Mouse (Mus musculus): ENCODE measurements around the gene Six4. TPM values are rescaled to one million over a fixed set of nuclear protein-coding genes. Genes with fewer than 3 reads are reported as not detected.

Gene Six4
- polyA plus RNA-seq (2012; rRNA removed) = 0.15 and 0.24 TPM in 2 replicates

GRCm38 (mm10) chr12:73113196-73113595 is at the start of gene Six4:
Gene Six4 (minus strand): TSS chr12:73113456.

GRCm38 (mm10) chr12:73123093-73124041 is 10.1 kb upstream of the Six4 start, which contains the start of gene Mnat1:
Gene Mnat1 (plus strand): TSS chr12:73123717.

GRCm38 (mm10) chr12:73053668-73054241 is 59.5 kb downstream of the Six4 start, which contains the start of gene Six1:
Gene Six1 (minus strand): TSS chr12:73053887.

Other genes with a start within 250 kb of the Six4 start
- not detected in 2 replicates for gene Six6, start 173.6 kb downstream of the Six4 start, polyA plus RNA-seq (2012; rRNA removed)
- gene 4930447C04Rik, start 172.7 kb downstream of the Six4 start, polyA plus RNA-seq (2012; rRNA removed) = not detected in 2 replicates
- gene Six1, start 59.6 kb downstream of the Six4 start, polyA plus RNA-seq (2012; rRNA removed) = not detected in 2 replicates
- 2.5 TPM in 2 replicates for gene Mnat1, start 10.3 kb upstream of the Six4 start, polyA plus RNA-seq (2012; rRNA removed)
- 1.7 and 2.0 TPM in 2 replicates for gene Trmt5, start 173.3 kb upstream of the Six4 start, polyA plus RNA-seq (2012; rRNA removed)
- 4.9 and 9.8 TPM in 2 replicates for gene Slc38a6, start 173.3 kb upstream of the Six4 start, polyA plus RNA-seq (2012; rRNA removed)